ENCODE assay signal across 9 mouse cellular contexts in the genomic region with DNA sequence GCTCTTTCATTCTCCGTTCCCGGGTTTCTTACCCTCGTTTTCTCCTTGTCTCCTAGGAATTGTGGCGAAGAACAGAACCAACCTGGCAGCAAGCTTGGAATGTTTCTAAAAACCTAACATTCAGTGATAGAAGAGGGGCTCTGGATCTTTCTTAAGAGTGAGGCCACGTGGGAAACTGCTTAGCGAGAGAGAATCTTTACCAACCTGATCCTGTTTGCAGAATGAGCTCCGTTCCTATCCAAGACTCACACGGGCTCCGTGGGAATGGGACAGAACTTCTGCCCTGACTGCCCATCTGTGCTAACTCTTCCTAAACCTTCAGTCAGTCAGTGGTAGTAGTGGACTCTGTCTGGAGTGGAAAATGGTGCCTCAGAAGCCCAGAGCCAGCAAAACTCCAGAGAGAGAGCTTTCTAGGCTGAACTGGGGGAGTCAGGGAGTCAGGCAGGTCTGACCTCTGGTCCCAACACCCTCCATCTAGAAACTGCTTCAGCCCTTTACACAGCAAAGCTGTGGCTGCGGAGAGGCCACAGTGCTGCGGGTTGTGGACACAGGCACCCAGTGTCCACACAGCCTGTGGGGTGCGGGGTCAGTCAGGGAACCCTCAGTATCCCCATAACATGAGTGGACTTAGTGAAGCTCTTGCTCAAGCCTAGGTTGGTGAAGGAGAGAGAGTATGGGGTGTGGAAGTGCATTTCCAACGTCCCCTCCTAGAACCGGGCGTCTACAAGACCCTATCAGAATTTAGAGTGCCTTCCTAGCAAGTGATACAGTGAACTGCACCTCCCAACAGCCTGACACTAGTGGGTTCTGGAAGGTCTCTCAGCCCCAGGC. TPM values are rescaled to one million over a fixed set of nuclear protein-coding genes. Genes with fewer than 3 reads are reported as not detected.
A peak's percentile ranks its signal among the peaks of the same experiment; 100 is the strongest.
DNase-seq lines count a peak whose midpoint lies in the region; ATAC-seq and TF ChIP-seq lines count a peak whose summit lies in the region.
"Had no signal": no experiment of that assay in that cellular context is flagged by ENCODE, and none has a peak within 500 bp of the region (broad histone marks: within the 10 kb centered on the region; RNA-seq: fewer than 3 reads in every experiment).

No protein-coding gene starts in this region.

- H3K9me3 ChIP-seq in heart, embryonic 11.5 days (replicated peaks; ENCODE audit: control insufficient read depth, low read length), result no peaks in the 10 kb centered on the region
- H3K9me3 ChIP-seq in ES-Bruce4 (replicated peaks; ENCODE audit: control insufficient read depth, insufficient read depth, low read length, poor library complexity, severe bottlenecking), result no peaks in the 10 kb centered on the region
- no peaks in the 10 kb centered on the region for H3K9me3 ChIP-seq in forebrain, embryonic 16.5 days (ENCODE audit: control insufficient read depth, low read length)
- H3K9me3 ChIP-seq in liver, embryonic 16.5 days (replicated peaks; ENCODE audit: control insufficient read depth, low read length), result no peaks in the 10 kb centered on the region

- no peak for TF ChIP-seq POLR2A in ES-Bruce4 (IDR thresholded peaks at IDR 0.05; ENCODE audit: insufficient read depth, low read length)

- ATAC-seq in heart, embryonic 11.5 days (replicated peaks; ENCODE audit: insufficient number of reproducible peaks, low FRiP score, low TSS enrichment), result no peak
- peak; percentile 8; the same call in 1 of the 2 replicates for ATAC-seq in forebrain, embryonic 16.5 days
- ATAC-seq in liver, embryonic 16.5 days (ENCODE audit: low read depth), result no peak

- peak overlapping the region; percentile 90 for H3K4me2 ChIP-seq in heart, embryonic 11.5 days
- peak overlapping the region; percentile 91 for H3K4me2 ChIP-seq in forebrain, embryonic 16.5 days (ENCODE audit: low read length)
- H3K4me2 ChIP-seq in liver, embryonic 16.5 days (ENCODE audit: low read depth, low read length), result peak overlapping the region; percentile 85

- 18% methylated on average over 15 of the region's 15 CpGs for WGBS in heart, embryonic 11.5 days (ENCODE audit: insufficient replicate concordance)
- WGBS in forebrain, embryonic 16.5 days, result 24% methylated on average over 15 of the region's 15 CpGs
- WGBS in liver, embryonic 16.5 days (ENCODE audit: insufficient replicate concordance), result 15% methylated on average over 15 of the region's 15 CpGs

- DNase-seq in heart, postnatal 4 days, result no peak
- no peak for DNase-seq in spleen, postnatal 14 days (ENCODE audit: low spot score in 2 of 2)
- DNase-seq in thymus, adult 18-20 months, result no peak
- no peak for DNase-seq in urinary bladder, postnatal 14 days (ENCODE audit: low spot score)

- H3K9ac ChIP-seq in heart, embryonic 11.5 days (ENCODE audit: low read depth, low read length), result peak overlapping the region; percentile 84
- peak overlapping the region; percentile 87 for H3K9ac ChIP-seq in ES-Bruce4 (ENCODE audit: low read depth, poor library complexity, severe bottlenecking)
- H3K9ac ChIP-seq in forebrain, embryonic 16.5 days (replicated peaks; ENCODE audit: low read depth, low read length), result peak overlapping the region; percentile 73
- peak overlapping the region; percentile 70 for H3K9ac ChIP-seq in liver, embryonic 16.5 days (ENCODE audit: low read depth, low read length)

- no peak for TF ChIP-seq EP300 in ES-Bruce4 (IDR thresholded peaks at IDR 0.05; ENCODE audit: insufficient read depth, low read depth, low read length)

- H3K36me3 ChIP-seq in heart, embryonic 11.5 days (ENCODE audit: control insufficient read depth, insufficient read depth, low read length), result no peaks in the 10 kb centered on the region
- no peaks in the 10 kb centered on the region for H3K36me3 ChIP-seq in ES-Bruce4 (ENCODE audit: control insufficient read depth, insufficient read depth, low read length, poor library complexity, severe bottlenecking)
- no peaks in the 10 kb centered on the region for H3K36me3 ChIP-seq in forebrain, embryonic 16.5 days (ENCODE audit: control insufficient read depth, insufficient read depth)
- no peaks in the 10 kb centered on the region for H3K36me3 ChIP-seq in liver, embryonic 16.5 days (ENCODE audit: control insufficient read depth, insufficient read depth)

- no peak for TF ChIP-seq CTCF in ES-Bruce4 (IDR thresholded peaks at IDR 0.05; ENCODE audit: low read depth, low read length)

- no peaks in the 10 kb centered on the region for H3K27me3 ChIP-seq in heart, embryonic 11.5 days (ENCODE audit: control insufficient read depth, insufficient read depth, low read length)
- no peaks in the 10 kb centered on the region for H3K27me3 ChIP-seq in ES-Bruce4 (ENCODE audit: control insufficient read depth, insufficient read depth, low read length, poor library complexity, severe bottlenecking)
- no peaks in the 10 kb centered on the region for H3K27me3 ChIP-seq in forebrain, embryonic 16.5 days (replicated peaks; ENCODE audit: control insufficient read depth, insufficient read depth, low read length)
- H3K27me3 ChIP-seq in liver, embryonic 16.5 days (ENCODE audit: control insufficient read depth, insufficient read depth, low read depth, low read length), result peaks cover 8% of the 10 kb centered on the region
- H3K27me3 ChIP-seq: Patski had no signal

- H3K27ac ChIP-seq in heart, embryonic 11.5 days (ENCODE audit: low read depth, low read length), result peak overlapping the region; percentile 88
- H3K27ac ChIP-seq in ES-Bruce4 (ENCODE audit: insufficient read depth, low read length), result no peak overlapping the region
- peak overlapping the region; percentile 93 for H3K27ac ChIP-seq in forebrain, embryonic 16.5 days (ENCODE audit: low read length)
- H3K27ac ChIP-seq in liver, embryonic 16.5 days (ENCODE audit: low read length), result peak overlapping the region; percentile 54

- H3K4me1 ChIP-seq in heart, embryonic 11.5 days (ENCODE audit: control insufficient read depth, insufficient read depth, low read length), result peaks cover 41% of the 10 kb centered on the region
- peaks cover 3% of the 10 kb centered on the region for H3K4me1 ChIP-seq in ES-Bruce4 (ENCODE audit: control insufficient read depth, insufficient read depth, low read length)
- peaks cover 49% of the 10 kb centered on the region for H3K4me1 ChIP-seq in forebrain, embryonic 16.5 days (replicated peaks; ENCODE audit: control insufficient read depth, insufficient read depth, low read length)
- peaks cover 62% of the 10 kb centered on the region for H3K4me1 ChIP-seq in liver, embryonic 16.5 days (ENCODE audit: control insufficient read depth, low read depth, low read length)

- peak overlapping the region; percentile 59 for H3K4me3 ChIP-seq in heart, embryonic 11.5 days (ENCODE audit: low read depth, low read length)
- H3K4me3 ChIP-seq in ES-Bruce4 (ENCODE audit: low read depth, low read length), result peak overlapping the region; percentile 75
- H3K4me3 ChIP-seq in forebrain, embryonic 16.5 days (replicated peaks; ENCODE audit: low read length), result peak overlapping the region; percentile 56
- H3K4me3 ChIP-seq in liver, embryonic 16.5 days (ENCODE audit: low read depth, low read length), result peak overlapping the region; percentile 66

RNA-seq across cellular contexts. Expression of a gene that starts 42.6 kb away (rescaled TPM):
- 1,448 and 1,508 TPM in 2 replicates for polyA plus RNA-seq in heart, embryonic 11.5 days (2014; fragmentation: Nextera tagmentation; extraction: Ambion mirVana)
- total RNA-seq in heart, postnatal 4 days (2021), result 1,000 to 10,000 TPM in 1 of 2 experiments, 100 to 1,000 TPM in 1; 930 to 1,002 TPM
- polyA plus RNA-seq in ES-Bruce4 (2011; ENCODE audit: insufficient read depth, insufficient read length, low read depth, missing spikeins), result 2,484 and 2,505 TPM in 2 replicates
- polyA plus RNA-seq in forebrain, embryonic 16.5 days (2015; fragmentation: Nextera tagmentation; extraction: Ambion mirVana), result 4,159 and 4,175 TPM in 2 replicates
- polyA plus RNA-seq in liver, embryonic 16.5 days (2015; fragmentation: Nextera tagmentation; extraction: Ambion mirVana), result 531 and 545 TPM in 2 replicates

RNA-seq across cellular contexts. Expression of a gene that starts 55.6 kb away (rescaled TPM):
- 0.57 TPM in 1 of 2 replicates, not detected in the other for polyA plus RNA-seq in heart, embryonic 11.5 days (2014; fragmentation: Nextera tagmentation; extraction: Ambion mirVana)
- under 1 TPM in 1 of 2 experiments, not detected in 1; 0.34 TPM for total RNA-seq in heart, postnatal 4 days (2021)
- not detected in 2 replicates for polyA plus RNA-seq in ES-Bruce4 (2011; ENCODE audit: insufficient read depth, insufficient read length, low read depth, missing spikeins)
- 1.3 and 1.5 TPM in 2 replicates for polyA plus RNA-seq in forebrain, embryonic 16.5 days (2015; fragmentation: Nextera tagmentation; extraction: Ambion mirVana)
- polyA plus RNA-seq in liver, embryonic 16.5 days (2015; fragmentation: Nextera tagmentation; extraction: Ambion mirVana), result not detected in 2 replicates
